Mouse (Mus musculus): ENCODE data around the gene Hsd17b2.

The Hsd17b2 gene

DNA sequence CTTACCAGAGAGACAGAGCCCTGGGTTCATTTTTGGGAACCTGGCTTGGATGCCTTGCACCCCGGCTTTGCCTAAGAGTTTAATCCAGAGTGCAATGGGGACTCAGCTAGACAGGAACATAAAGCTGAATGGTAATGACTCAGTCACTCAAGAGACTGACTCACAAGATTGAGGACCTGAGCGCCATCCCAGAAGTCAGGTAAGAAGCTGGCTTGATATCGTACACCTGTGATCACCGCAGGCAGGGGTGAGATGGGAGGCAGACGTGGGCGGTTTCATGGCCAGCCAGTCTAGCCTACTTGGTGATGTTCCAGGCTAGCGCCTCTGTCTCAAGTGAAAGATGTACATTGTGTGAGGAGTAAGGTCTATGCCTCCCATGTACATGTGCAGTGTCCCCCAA is 81.3 kb downstream of the Hsd17b2 start:
- ChIA-PET CTCF (interaction anchor here in 3 of 4 experiments (0.5 to 1.2 kb wide), 3 partner anchors 11 to 658 kb away, joined by 3 to 19 read pairs (median 4); no protein-coding TSS in a partner anchor), POLR2A (interaction anchor here in 2 of 4 experiments (0.6 to 8.0 kb wide), 4 partner anchors 17 to 66 kb away, joined by 3 to 61 read pairs (median 8); partner anchors contain the start of gene Mphosph6 (in 2 of the 2))

DNA sequence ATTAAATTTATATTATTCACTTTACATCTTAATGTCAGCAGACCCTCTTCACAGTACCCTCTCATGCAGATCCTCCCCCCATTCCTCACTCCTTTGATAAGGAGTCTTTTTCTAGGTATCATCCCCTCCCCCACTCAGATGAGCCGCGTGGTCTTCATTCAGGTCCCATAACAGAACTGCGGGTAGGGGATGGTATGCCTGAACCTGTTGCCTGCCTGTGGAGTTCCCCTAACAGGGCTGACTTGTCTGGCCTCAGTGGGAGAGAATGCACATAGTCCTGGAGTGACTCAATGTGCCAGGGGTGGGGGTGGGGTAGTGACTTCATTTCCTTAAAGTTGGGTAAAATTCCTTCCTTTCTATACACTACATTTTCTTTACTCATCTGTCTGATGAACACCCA is 84.7 kb downstream of the Hsd17b2 start:
- CTCF ChIA-PET, result interaction anchor here in 1 of 4 experiments (1.4 kb wide), 1 partner anchor 9 kb away, joined by 3 read pairs; no protein-coding TSS in a partner anchor

DNA sequence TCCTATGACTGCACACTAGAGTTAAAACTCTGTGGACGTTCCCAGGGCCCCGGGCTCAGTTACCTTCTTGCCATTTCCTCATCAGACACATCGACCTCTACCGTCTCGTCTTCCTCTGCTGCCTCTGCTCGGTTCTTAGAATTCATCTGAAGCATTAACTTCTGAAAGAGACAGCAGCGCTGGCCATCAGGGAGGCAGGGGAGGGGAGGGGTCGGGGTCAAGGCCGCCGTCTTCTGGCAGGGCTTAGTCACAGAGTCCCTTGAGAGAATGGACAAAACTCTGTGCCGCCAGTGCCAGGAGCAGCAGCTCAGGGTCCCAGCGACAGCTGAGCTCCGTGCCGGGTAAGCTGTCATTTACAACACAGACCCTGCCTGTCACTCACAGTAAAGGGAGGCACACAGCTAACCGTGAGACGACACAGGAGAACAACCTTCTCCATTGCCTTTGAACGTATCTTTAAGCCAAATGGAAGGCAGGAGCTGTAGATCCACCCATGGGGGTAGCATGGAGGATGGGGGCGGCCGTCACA is 91.0 kb downstream of the Hsd17b2 start:
- ChIA-PET POLR2A (interaction anchor here in 3 of 4 experiments (0.6 to 2.0 kb wide), 5 partner anchors 9 to 47 kb away, joined by 3 to 19 read pairs (median 3); partner anchors contain the start of gene Mphosph6 (in 3 of the 3)), CTCF (interaction anchor here in 2 of 4 experiments (0.7 to 1.5 kb wide), 4 partner anchors 11 to 139 kb away, joined by 3 to 4 read pairs (median 4); no protein-coding TSS in a partner anchor)

More for the DNA sequence above, 84.7 kb downstream of the Hsd17b2 start:
- POLR2A ChIA-PET, result interaction anchor here in 2 of 4 experiments (0.5 to 8.0 kb wide), 6 partner anchors 8 to 73 kb away, joined by 3 to 61 read pairs (median 7); partner anchors contain the start of gene Mphosph6 (in 2 of the 2)

DNA sequence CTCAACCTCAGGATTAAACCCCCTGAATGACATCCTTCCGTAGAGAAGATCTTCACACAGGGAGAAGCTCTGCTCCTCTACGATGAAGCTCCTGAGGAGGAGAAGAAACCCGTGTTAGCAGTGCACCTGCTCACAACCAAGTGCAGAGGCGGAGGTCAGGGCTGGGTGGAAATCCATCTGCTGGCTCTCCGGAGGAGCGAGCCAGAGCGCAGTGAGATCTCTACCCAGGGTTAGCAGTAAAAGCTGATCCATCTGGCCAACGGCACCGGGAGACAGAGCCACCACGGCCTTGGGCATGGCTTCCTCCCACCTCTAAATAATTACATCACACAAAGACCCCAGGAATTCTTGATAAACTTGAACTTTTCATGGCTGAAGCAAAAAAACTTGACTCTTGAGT is 92.9 kb downstream of the Hsd17b2 start:
- ChIA-PET CTCF (interaction anchor here in 1 of 4 experiments (1.1 kb wide), 1 partner anchor 20 kb away, joined by 4 read pairs; no protein-coding TSS in a partner anchor), POLR2A (interaction anchor here in 2 of 4 experiments (0.6 to 2.4 kb wide), 4 partner anchors 9 to 480 kb away, joined by 3 to 6 read pairs (median 5); no protein-coding TSS in a partner anchor)

GRCm38 (mm10) chr8:117796464-117796863 is 94.8 kb downstream of the Hsd17b2 start:
- ChIA-PET POLR2A (interaction anchor here in 3 of 4 experiments (0.7 to 2.4 kb wide), 4 partner anchors 10 to 18 kb away, joined by 3 to 7 read pairs (median 5); no protein-coding TSS in a partner anchor), CTCF (interaction anchor here in 2 of 4 experiments (0.8 to 1.1 kb wide), 2 partner anchors 24 to 150 kb away, joined by 3 to 4 read pairs; no protein-coding TSS in a partner anchor)

DNA sequence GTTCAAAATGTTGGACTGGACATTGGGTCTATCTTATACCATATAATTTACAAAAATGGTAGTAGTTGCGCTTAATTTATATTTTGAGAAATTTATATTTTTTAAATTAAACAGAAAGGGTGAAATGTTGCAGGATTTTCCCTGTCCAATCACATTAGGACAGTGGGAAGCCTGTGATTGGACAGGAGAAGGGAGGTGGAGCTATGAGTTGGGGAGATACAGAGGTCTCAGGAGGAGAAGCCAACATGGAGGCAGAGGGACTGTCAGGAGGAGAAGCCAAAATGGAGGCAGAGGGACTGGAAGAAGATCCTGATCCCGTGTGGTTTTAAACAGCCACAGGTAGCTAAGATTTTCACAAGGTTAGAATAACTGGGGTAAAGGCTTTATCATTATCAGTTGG is 96.4 kb downstream of the Hsd17b2 start:
- ChIA-PET CTCF (interaction anchor here in 3 of 4 experiments (1.0 to 2.4 kb wide), 3 partner anchors 26 kb away, joined by 3 to 14 read pairs (median 4); no protein-coding TSS in a partner anchor), POLR2A (interaction anchor here in 3 of 4 experiments (0.7 to 5.6 kb wide), 10 partner anchors 8 to 670 kb away, joined by 3 to 61 read pairs (median 5); no protein-coding TSS in a partner anchor)

- POLR2A ChIA-PET, result interaction anchor here (0.6 to 5.6 kb wide), 66 partner anchors 8 to 1757 kb away, joined by 3 to 61 read pairs (median 4); partner anchors contain the start of genes Mbtps1 (in 2 of the 4) and 1700030J22Rik (in 1 of the 4)
Observed at GRCm38 (mm10) chr8:117801443-117802298, 100.0 kb downstream of the Hsd17b2 start, which contains the start of gene Mphosph6. TSS of gene Mphosph6 (minus strand) at chr8:117801943.

DNA sequence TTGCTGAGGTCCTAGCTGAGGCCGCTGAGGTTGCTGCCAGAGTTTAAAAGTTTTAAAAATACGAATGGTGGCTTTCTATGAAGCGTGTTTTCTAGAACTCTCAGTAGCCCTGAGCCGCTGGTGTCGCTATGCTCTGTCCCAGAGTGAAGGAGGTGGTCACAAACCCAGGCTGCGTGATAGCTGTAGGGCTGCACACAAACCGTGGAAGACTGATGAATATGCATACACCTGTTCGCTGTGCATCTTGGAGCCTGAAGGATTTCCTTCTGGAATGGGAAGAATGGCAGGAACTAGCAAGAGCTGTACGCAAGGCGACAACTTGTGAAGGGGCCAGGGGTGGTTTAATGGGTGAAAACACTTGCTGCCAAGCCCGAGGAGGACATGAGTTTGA is 100.6 kb downstream of the Hsd17b2 start:
- ChIA-PET CTCF (interaction anchor here in 2 of 4 experiments (0.9 to 2.6 kb wide), 7 partner anchors 11 to 1542 kb away, joined by 3 to 10 read pairs (median 3); no protein-coding TSS in a partner anchor), POLR2A (interaction anchor here (0.6 to 5.6 kb wide), 64 partner anchors 9 to 1757 kb away, joined by 3 to 61 read pairs (median 5); partner anchors contain the start of genes Mbtps1 (in 2 of the 4) and 1700030J22Rik (in 1 of the 4))

More at GRCm38 (mm10) chr8:117801443-117802298, 100.0 kb downstream of the Hsd17b2 start, which contains the start of gene Mphosph6:
- CTCF ChIA-PET, result interaction anchor here in 2 of 4 experiments (0.9 to 2.6 kb wide), 7 partner anchors 11 to 1542 kb away, joined by 3 to 10 read pairs (median 3); no protein-coding TSS in a partner anchor

- ChIA-PET POLR2A (interaction anchor here in 1 of 4 experiments (0.6 kb wide), 1 partner anchor 15 kb away, joined by 4 read pairs; no protein-coding TSS in a partner anchor), CTCF (no interaction called here)
Observed at GRCm38 (mm10) chr8:117805419-117805818, 103.7 kb downstream of the Hsd17b2 start.
